Mouse (Mus musculus) forelimb bud, embryonic 11.5 days (tissue): ENCODE measurements around the gene Ms4a6b.
A peak's percentile ranks its signal among the peaks of the same experiment; 100 is the strongest.
"Not testable (repeated sequence)": the region's sequence is repeated elsewhere in the genome, so short reads cannot be mapped to it uniquely, and the experiment has no call there.

ENCODE experiments used
- DNase-seq: peaks from one replicate; pipeline ENCODE4 v3.0.0-alpha.2; 2012; ENCODE audit warnings: low read depth, low spot score

Gene Ms4a6b

DNA sequence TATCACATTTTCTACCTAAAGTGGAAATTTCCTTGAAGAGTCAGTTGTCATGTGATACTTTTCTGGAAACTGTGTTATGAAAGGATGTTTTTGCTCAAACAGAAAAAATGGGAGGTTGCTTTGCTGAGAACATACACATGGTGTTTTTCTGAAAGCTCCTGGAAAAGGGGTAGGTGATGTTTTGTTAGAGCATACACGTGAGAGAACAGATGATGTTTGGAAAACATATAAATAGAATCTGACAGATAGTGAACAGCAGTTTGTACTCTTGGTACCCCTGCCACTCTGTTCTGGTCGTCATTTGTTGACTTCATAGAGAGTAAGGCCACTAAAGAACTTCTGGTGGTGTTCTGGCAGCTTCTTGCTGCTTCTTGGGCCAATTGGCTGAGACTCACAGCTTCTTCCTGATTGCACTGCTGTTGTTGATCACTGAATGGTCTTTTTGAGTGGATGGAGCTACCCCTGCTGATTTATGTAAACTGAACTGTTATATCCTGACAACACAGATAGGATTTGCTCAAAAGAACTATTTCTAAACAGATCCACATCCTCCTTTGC is 17.7 kb downstream of the Ms4a6b start:
- no peak for DNase-seq

DNA sequence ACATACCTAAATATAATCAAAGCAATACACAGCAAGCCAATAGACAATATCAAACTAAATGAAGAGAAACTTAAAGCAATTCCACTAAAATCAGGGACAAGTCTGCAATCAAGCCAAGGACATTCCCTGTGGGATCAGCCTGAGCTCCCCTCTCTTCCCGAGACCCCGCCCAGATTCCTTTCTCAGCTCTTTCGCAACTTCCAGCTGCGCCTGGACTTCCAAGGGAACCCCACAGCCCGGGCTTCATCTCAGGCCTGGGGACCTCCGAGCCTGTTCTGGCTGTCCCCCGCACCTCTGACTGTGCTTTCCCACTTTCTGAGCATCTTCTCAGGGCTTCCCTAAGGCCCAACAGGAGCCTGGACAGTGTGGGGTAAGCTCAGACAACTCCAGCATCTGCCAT is 20.3 kb downstream of the Ms4a6b start, which contains the start of gene Ms4a4d:
Gene Ms4a4d, plus strand, starts transcription at position 209 of the 400 bp plus-strand sequence.
- DNase-seq = no peak

DNA sequence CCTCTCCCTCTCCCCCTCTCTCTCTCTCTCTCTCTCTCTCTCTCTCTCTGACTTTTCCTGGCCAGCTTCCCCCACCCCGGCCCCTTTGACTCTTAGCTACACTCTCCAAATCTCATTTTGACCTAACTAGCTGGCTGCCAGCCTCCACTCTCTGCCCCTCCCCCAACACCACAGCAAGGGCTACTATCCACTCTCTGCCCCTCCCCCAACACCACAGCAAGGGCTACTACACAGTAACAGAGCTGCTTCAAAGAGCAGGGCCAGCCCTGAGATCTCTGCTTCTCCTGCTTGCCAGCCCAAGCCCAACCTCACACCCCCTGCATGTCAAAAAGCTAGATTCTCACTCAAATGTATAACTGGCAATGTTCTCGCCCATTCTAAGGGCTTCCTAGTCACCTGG is 21.0 kb downstream of the Ms4a6b start:
- peak; percentile 26 for DNase-seq

DNA sequence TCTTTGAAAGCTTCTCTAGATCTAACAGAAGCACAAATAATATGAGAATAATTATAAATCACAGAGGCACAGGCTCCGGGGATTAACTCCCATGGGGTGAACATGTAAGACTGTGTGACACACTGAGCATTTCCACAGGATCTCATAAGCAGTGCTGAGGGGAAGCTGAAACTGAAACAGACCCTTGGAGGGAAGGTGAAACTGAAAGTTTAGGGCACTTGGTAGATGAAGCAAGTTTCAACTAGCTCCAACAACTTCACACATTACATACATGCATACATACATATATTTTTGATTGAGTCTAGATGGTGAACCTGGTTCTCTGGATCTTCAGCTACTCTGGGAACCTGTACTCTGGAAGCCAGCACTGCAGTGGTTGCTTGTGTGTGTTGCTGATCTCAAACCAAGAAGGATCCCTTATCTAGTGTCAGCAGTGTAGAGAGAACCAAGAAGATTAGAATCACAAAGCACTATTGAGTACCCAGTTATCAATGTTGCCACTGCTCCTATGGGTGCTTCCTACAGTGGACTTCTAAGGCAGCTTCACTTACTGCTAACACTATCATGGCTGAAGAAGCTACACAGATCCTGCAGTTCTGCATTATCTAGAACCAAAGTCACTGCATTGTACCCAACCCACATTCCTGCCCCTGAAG is 24.0 kb downstream of the Ms4a6b start:
- not testable (repeated sequence) for DNase-seq

DNA sequence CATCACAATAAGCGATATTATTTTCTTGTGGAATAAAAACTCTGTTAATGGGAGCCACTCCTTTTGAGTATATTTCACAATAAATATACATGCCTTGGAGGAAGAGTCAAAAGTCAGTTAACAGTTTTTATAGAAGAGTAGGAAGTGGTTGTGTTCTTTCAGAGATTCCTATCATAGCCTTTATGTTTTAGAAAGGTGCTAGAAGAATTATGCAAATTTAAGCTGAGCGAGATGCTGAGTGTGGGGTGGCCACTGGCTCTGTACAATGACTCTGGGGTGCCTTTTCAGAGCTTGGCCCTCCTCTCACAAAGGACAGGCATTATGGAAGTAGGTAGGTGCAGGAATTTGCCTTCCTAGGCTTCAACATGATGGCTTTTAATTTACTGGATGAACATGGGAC is 28.1 kb downstream of the Ms4a6b start:
- DNase-seq = not testable (repeated sequence)

DNA sequence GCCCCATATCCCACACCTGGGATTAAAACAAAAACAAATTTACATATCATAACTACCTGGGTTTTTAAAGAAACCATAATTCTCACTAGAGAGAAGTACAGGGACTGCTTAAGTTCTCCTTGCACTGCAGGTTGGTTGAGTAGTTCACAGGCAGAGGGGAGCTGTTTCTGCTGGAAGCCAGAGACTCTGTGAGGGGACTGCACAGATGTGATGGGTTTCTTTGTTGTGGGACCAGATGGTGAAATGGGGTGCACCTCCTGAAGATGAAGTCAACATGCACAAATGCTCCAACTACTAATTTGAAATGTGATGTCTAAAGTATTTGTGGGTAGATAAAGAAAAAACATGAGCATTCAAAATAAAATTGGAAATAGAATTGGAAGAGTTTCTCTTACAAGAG is 31.6 kb downstream of the Ms4a6b start:
- DNase-seq = no peak

DNA sequence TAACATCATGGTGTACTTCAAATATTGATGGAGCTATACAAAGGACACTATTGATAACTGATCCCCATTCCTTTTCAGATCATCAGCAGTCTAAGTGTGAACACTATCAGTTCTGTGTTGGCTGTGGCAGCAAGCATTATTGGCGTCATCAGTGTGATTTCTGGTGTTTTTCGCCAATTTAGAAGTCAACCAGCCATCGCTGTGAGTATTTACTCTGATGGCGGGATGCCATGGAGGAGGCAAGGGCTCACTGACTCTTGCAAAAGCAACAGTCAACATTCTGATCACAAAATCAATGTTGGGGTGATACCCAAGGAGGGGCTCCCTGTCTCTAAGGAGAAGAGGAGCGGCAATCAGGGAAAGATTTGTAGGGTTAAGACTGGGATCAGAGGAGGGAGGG is 38.4 kb downstream of the Ms4a6b start:
- no peak for DNase-seq

GRCm38 (mm10) chr19:11559560-11559959 is 43.2 kb downstream of the Ms4a6b start:
- not testable (repeated sequence) for DNase-seq

DNA sequence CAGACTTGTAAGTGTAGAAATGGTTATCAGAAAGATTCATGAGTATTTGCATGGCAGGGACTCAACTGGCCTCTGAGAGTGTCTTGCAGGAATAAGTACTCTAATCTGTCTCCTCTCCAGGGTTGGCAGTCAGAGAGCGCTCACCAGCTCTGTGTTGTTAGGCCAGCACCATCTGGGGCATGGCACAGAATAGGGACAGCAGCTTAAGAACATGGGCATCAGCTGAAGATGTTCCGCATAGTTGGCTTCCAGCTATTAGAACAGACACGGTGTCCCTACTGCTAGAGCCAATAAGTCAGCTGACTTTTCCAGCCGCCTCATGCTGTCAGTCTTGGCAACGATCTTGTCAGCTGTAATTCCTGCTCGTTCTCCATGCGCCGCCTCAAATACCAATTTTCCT is 58.7 kb downstream of the Ms4a6b start:
- no peak for DNase-seq
